Mouse (Mus musculus) cortical plate, adult 2 months (tissue): ENCODE data around the gene Sumo3.

ENCODE experiments used
- CTCF ChIP-seq: fragments of 200-500 bp; IDR thresholded peaks from 2 replicates; pipeline ENCODE4 v1.5.1; 2011; ENCODE audit warnings: mild to moderate bottlenecking, control low read depth, low read length; ENCODE audit not compliant: insufficient read depth; ENCODE audit errors: extremely low read depth
- POLR2A ChIP-seq: fragments of 200-500 bp; IDR thresholded peaks from 2 replicates; pipeline ENCODE4 v1.6.1; 2011; ENCODE audit warnings: mild to moderate bottlenecking, low read length, control low read depth; ENCODE audit not compliant: insufficient read depth; ENCODE audit errors: extremely low read depth

GRCm38 (mm10) chr10:77636234-77636922 is 30.5 kb downstream of the Sumo3 start:
- TF ChIP-seq POLR2A: no peak
- TF ChIP-seq CTCF: no peak
